Mouse (Mus musculus) limb, embryonic 12.5 days (tissue): ENCODE data around the gene Tbl1xr1. TPM values are rescaled to one million over a fixed set of nuclear protein-coding genes. Genes with fewer than 3 reads are reported as not detected.
A peak's percentile ranks its signal among the peaks of the same experiment; 100 is the strongest.

Source experiments
- ATAC-seq: fragments of 200-750 bp; cut with Nextera tagmentation; 2 replicates; pipeline ENCODE4 v1.8.0; 2017; ENCODE audit warnings: low read depth, moderate TSS enrichment; ENCODE audit not compliant: insufficient number of reproducible peaks, insufficient read depth, low FRiP score, low TSS enrichment
- H3K27ac ChIP-seq: fragments of 300-500 bp; sonication (generic); 2 replicates; pipeline ENCODE4 v1.5.1; 2016; ENCODE audit warnings: mild to moderate bottlenecking, moderate library complexity
- H3K27me3 ChIP-seq: fragments of 300-500 bp; sonication (generic); 2 replicates; pipeline ENCODE4 v1.6.1; 2016; ENCODE audit warnings: mild to moderate bottlenecking, moderate library complexity
- H3K36me3 ChIP-seq: fragments of 300-500 bp; sonication (generic); 2 replicates; pipeline ENCODE4 v1.6.1; 2016; ENCODE audit warnings: mild to moderate bottlenecking, moderate library complexity
- H3K4me1 ChIP-seq: fragments of 300-500 bp; sonication (generic); replicated peaks from 2 replicates; pipeline ENCODE4 v1.6.1; 2016
- H3K4me2 ChIP-seq: fragments of 300-500 bp; sonication (generic); 2 replicates; pipeline ENCODE4 v1.6.1; 2016; ENCODE audit warnings: mild to moderate bottlenecking, moderate library complexity
- H3K4me3 ChIP-seq: fragments of 300-500 bp; sonication (generic); replicated peaks from 2 replicates; pipeline ENCODE4 v1.5.1; 2016; ENCODE audit warnings: mild to moderate bottlenecking
- H3K9ac ChIP-seq: fragments of 300-500 bp; sonication (generic); replicated peaks from 2 replicates; pipeline ENCODE4 v1.6.1; 2016; ENCODE audit warnings: mild to moderate bottlenecking, moderate library complexity
- H3K9me3 ChIP-seq: fragments of 300-500 bp; sonication (generic); 2 replicates; pipeline ENCODE4 v1.6.1; 2016; ENCODE audit warnings: mild to moderate bottlenecking, moderate library complexity
- WGBS: fragments of 180-500 bp; shearing (Covaris S2); methylation state at CpG from one replicate; pipeline ENCODE4 v1.1.7; 2016; 5-methylcytosine and 5-hydroxymethylcytosine counted together
- polyA plus RNA-seq: library from polyadenylated mRNA; unstranded; fragments of >200 nt; fragmentation: Nextera tagmentation; extraction: Ambion mirVana; gene quantifications from 2 replicates; pipeline ENCODE4 v1.2.1, GENCODE M21; 2016

The Tbl1xr1 gene
- polyA plus RNA-seq, 1 experiment from 2014 or later = 38.0 TPM

DNA sequence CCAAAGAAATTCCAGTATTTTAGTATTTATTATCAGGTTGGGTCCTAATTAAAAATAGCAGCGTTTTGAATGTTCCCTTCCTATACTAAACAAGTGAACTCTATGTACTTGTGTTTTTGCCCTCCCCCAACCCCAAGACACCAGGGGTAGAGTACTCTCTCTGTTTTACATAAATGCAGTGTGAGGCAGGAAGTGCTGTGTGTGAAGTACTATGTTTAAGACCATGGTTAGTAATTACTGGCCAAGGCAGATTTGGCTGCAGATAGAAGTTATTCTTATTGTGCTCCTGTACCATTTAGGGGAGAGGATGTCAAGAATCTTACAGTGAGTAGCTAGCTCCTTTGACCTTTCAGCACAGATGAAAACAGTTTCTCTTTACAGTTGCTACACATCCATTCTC, 39.7 kb downstream of the Tbl1xr1 start:
- H3K4me2 ChIP-seq = no peak overlapping the region
- H3K36me3 ChIP-seq = no peaks in the 10 kb centered on the region
- H3K27ac ChIP-seq = no peak overlapping the region
- no peak overlapping the region for H3K9ac ChIP-seq
- H3K9me3 ChIP-seq = peaks cover 5% of the 10 kb centered on the region
- H3K27me3 ChIP-seq = no peaks in the 10 kb centered on the region
- 70% methylated on average over 1 of the region's 1 CpGs for WGBS
- H3K4me3 ChIP-seq = no peak overlapping the region
- no peak for ATAC-seq
- H3K4me1 ChIP-seq = peaks cover 25% of the 10 kb centered on the region

DNA sequence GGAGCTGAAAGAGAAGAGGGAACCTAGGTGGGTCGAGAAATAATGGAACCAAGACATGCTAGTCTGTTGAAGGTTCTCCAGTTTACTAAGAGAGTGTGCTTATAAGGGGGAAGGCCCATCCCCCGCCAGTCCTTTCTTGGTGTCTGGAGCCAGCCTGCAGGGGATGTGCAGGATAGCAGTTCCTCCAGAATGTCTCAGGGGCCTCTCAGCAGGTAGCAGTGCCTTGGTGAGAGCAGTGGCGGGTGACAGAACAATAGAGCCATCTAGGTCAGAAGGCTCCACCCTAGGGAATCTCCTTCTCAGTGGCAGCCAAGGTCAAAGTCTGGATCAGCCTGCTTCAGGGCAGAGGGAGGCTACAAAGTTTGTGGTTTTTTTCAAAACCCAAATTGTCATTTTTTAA, 45.3 kb downstream of the Tbl1xr1 start:
- ATAC-seq = no peak
- WGBS = 60% methylated on average over 3 of the region's 3 CpGs
- H3K27me3 ChIP-seq = no peaks in the 10 kb centered on the region
- H3K27ac ChIP-seq = no peak overlapping the region
- no peaks in the 10 kb centered on the region for H3K36me3 ChIP-seq
- peaks cover 33% of the 10 kb centered on the region for H3K4me1 ChIP-seq
- H3K4me3 ChIP-seq = no peak overlapping the region
- H3K4me2 ChIP-seq = no peak overlapping the region
- no peak overlapping the region for H3K9ac ChIP-seq
- H3K9me3 ChIP-seq = no peaks in the 10 kb centered on the region

- H3K9ac ChIP-seq = no peak overlapping the region
- WGBS = 82% methylated on average over 2 of the region's 2 CpGs
These were observed 46.7 kb downstream of the Tbl1xr1 start for GRCm38 (mm10) chr3:22123145-22123544.

DNA sequence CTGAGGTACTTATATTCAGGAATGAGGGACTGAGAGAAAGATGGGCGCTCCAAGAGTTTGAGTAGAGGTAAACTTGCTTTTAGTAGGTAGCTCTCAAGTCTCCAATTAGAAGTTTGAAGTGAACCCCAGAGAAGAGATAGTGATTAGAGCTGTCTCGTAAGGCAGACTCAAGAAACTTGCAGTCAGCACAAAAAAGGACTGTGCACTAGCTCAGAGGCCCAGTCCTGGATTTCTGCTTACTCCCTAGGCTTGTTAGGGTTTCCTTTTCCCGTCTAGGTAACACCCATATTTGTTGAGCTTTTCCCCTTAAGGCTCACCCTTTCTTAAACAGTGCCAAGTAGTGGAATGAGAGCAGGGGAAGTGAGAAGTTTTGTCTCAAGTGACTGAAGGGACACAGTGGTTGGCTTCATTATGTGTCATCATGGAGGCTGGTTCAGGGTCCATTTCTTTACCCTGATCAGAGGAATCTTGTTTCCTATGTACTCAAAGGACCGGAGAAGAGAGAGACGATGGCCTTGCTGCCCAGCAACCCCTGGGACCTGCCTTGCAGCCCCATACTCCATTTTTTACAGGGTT, 49.9 kb downstream of the Tbl1xr1 start:
- WGBS = 53% methylated on average over 5 of the region's 5 CpGs
- Histone ChIP-seq H3K4me2 (no peak overlapping the region), H3K4me1 (peaks cover 26% of the 10 kb centered on the region), H3K27ac (peak overlapping the region; percentile 35; the same call in 1 of the 2 replicates), H3K9ac (no peak overlapping the region), H3K9me3 (no peaks in the 10 kb centered on the region), H3K4me3 (no peak overlapping the region), H3K27me3 (no peaks in the 10 kb centered on the region), H3K36me3 (peaks cover 6% of the 10 kb centered on the region; the same call in 1 of the 2 replicates)
- ATAC-seq = no peak

More at GRCm38 (mm10) chr3:22123145-22123544, 46.7 kb downstream of the Tbl1xr1 start:
- no peak overlapping the region for H3K4me2 ChIP-seq
- no peak overlapping the region for H3K27ac ChIP-seq
- no peaks in the 10 kb centered on the region for H3K9me3 ChIP-seq
- H3K4me3 ChIP-seq = no peak overlapping the region
- H3K36me3 ChIP-seq = no peaks in the 10 kb centered on the region
- ATAC-seq = no peak
- peaks cover 33% of the 10 kb centered on the region for H3K4me1 ChIP-seq
- no peaks in the 10 kb centered on the region for H3K27me3 ChIP-seq

DNA sequence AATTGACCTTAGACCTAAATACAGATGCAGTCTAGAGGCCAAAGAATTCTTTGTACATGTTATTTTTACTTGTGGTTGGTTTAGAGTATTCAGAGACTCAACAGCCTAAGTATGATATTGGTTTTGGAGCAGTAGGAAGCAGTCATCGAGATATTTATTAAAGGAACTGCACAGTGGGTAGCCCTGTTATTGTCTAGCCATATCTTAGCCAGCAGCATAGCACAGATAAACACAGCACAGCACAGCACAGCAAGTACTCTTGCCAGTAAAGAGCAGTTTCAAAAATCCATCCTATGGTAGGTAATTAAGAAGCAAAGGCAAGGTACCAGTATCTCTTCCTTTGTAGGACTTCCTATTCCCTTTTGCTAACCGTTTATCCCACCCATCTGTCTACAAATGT, 54.8 kb downstream of the Tbl1xr1 start:
- ATAC-seq = no peak
- Histone ChIP-seq H3K4me3 (no peak overlapping the region), H3K9ac (no peak overlapping the region), H3K9me3 (no peaks in the 10 kb centered on the region), H3K4me1 (peaks cover 5% of the 10 kb centered on the region), H3K27me3 (no peaks in the 10 kb centered on the region), H3K27ac (no peak overlapping the region), H3K4me2 (no peak overlapping the region), H3K36me3 (peaks cover 6% of the 10 kb centered on the region; the same call in 1 of the 2 replicates)
- 90% methylated on average over 2 of the region's 2 CpGs for WGBS

GRCm38 (mm10) chr3:22133626-22134025, 57.2 kb downstream of the Tbl1xr1 start:
- 98% methylated on average over 7 of the region's 7 CpGs for WGBS
- H3K9me3 ChIP-seq = no peaks in the 10 kb centered on the region
- H3K27me3 ChIP-seq = no peaks in the 10 kb centered on the region
- ATAC-seq = no peak
- H3K9ac ChIP-seq = no peak overlapping the region
- H3K4me1 ChIP-seq = no peaks in the 10 kb centered on the region
- H3K4me3 ChIP-seq = no peak overlapping the region
- H3K27ac ChIP-seq = no peak overlapping the region
- H3K36me3 ChIP-seq = peaks cover 3% of the 10 kb centered on the region; the same call in 1 of the 2 replicates
- H3K4me2 ChIP-seq = no peak overlapping the region

DNA sequence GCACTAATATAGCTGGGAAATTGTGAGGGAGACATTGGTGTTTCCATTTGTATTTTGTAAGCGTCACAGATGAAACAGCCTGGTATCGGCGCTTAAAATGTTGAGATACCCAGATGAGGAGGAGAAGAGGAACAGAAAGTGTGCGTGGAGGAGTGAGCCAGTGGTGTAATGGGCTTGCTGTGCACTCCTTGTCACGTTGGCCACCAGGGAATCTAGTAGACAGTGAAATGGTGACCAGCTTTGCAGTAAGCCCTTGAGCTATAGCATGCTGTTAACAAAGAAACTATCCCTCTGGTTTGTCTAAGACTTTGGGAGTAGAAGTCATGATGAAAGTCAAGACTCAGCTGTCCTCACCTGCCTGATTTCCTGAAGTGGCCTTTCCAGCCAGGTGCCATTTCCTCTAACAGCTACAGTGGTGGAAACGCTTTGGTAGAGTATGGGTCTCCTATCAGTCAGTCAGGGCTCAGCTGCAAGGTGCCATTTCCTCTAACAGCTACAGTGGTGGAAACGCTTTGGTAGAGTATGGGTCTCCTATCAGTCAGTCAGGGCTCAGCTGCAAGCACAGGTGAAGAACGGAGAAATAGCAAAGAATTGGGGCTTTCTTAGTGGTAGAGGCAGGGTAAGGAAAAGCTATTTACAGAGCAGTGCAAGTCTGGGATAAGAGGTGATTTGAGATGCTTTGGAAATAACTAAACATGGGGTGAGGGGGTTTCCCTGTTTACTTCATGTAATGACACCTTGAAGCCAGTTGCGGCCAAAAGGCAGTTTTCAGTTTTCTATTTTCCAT, 61.5 kb downstream of the Tbl1xr1 start:
- H3K4me3 ChIP-seq = no peak overlapping the region
- H3K27me3 ChIP-seq = no peaks in the 10 kb centered on the region
- no peak for ATAC-seq
- 85% methylated on average over 9 of the region's 9 CpGs for WGBS
- no peak overlapping the region for H3K27ac ChIP-seq
- H3K9ac ChIP-seq = no peak overlapping the region
- peaks cover 4% of the 10 kb centered on the region; the same call in 1 of the 2 replicates for H3K4me1 ChIP-seq
- H3K36me3 ChIP-seq = no peaks in the 10 kb centered on the region
- no peak overlapping the region for H3K4me2 ChIP-seq
- H3K9me3 ChIP-seq = no peaks in the 10 kb centered on the region

- no peak for ATAC-seq
- Histone ChIP-seq H3K4me1 (peaks cover 7% of the 10 kb centered on the region), H3K27me3 (no peaks in the 10 kb centered on the region), H3K9me3 (no peaks in the 10 kb centered on the region), H3K27ac (no peak overlapping the region), H3K9ac (no peak overlapping the region), H3K36me3 (no peaks in the 10 kb centered on the region), H3K4me3 (no peak overlapping the region), H3K4me2 (no peak overlapping the region)
- 86% methylated on average over 2 of the region's 2 CpGs for whole genome bisulfite sequencing
These were observed 62.2 kb downstream of the Tbl1xr1 start for GRCm38 (mm10) chr3:22138580-22139099.

GRCm38 (mm10) chr3:22140111-22140658, 63.7 kb downstream of the Tbl1xr1 start:
- H3K4me3 ChIP-seq = no peak overlapping the region
- H3K36me3 ChIP-seq = no peaks in the 10 kb centered on the region
- H3K27ac ChIP-seq = no peak overlapping the region
- H3K9me3 ChIP-seq = no peaks in the 10 kb centered on the region
- H3K4me1 ChIP-seq = peaks cover 7% of the 10 kb centered on the region
- no peak overlapping the region for H3K4me2 ChIP-seq
- no peaks in the 10 kb centered on the region for H3K27me3 ChIP-seq
- WGBS = 73% methylated on average over 3 of the region's 3 CpGs
- no peak for ATAC-seq
- H3K9ac ChIP-seq = no peak overlapping the region

GRCm38 (mm10) chr3:22141984-22142719, 65.7 kb downstream of the Tbl1xr1 start:
- Histone ChIP-seq H3K9me3 (no peaks in the 10 kb centered on the region), H3K36me3 (no peaks in the 10 kb centered on the region), H3K4me1 (peaks cover 7% of the 10 kb centered on the region), H3K4me3 (no peak overlapping the region), H3K27me3 (no peaks in the 10 kb centered on the region), H3K27ac (no peak overlapping the region), H3K9ac (no peak overlapping the region), H3K4me2 (no peak overlapping the region)
- WGBS = 90% methylated on average over 6 of the region's 6 CpGs
- no peak for ATAC-seq
